Mouse (Mus musculus): Measurements from ENCODE around the gene Frs3. TPM values are rescaled to one million over a fixed set of nuclear protein-coding genes. Genes with fewer than 3 reads are reported as not detected.

Frs3 gene
- polyA plus RNA-seq, 1 experiment, result 2.2 TPM

GRCm38 (mm10) chr17:47687409-47688343, 1.2 kb upstream of the Frs3 start:
- TF ChIP-seq MYOG (IDR thresholded peaks at IDR 0.05; ENCODE audit: control insufficient read depth, extremely low read depth, insufficient read length), result no peak
- TF ChIP-seq USF1 (IDR thresholded peaks at IDR 0.05; ENCODE audit: low read depth), result peak; percentile 52
- TF ChIP-seq MAX (IDR thresholded peaks at IDR 0.05), result peak; percentile 35
- peak; percentile 97 for TF ChIP-seq CEBPB (IDR thresholded peaks at IDR 0.05; ENCODE audit: low read depth)
- no peak for TF ChIP-seq FOSL1 (IDR thresholded peaks at IDR 0.05; ENCODE audit: insufficient read depth, low read length, poor library complexity, severe bottlenecking)
- Histone ChIP-seq H3K79me2 (ENCODE audit: control insufficient read depth, insufficient read depth) (peaks cover 29% of the 10 kb centered on the region), H3K4me3 (ENCODE audit: insufficient read depth, poor library complexity, severe bottlenecking) (peak overlapping the region; percentile 94), H3K79me3 (ENCODE audit: low read depth) (peaks cover 20% of the 10 kb centered on the region), H3K27me3 (ENCODE audit: control insufficient read depth, insufficient read depth, insufficient read length) (no peaks in the 10 kb centered on the region), H3K36me3 (ENCODE audit: control insufficient read depth, insufficient read depth) (peaks cover 32% of the 10 kb centered on the region), H3ac (ENCODE audit: control insufficient read depth, insufficient read length, low read depth) (peak overlapping the region; percentile 82)

GRCm38 (mm10) chr17:47688344-47688607, 554 bp upstream of the Frs3 start, which contains the start of gene Tomm6:
TSS of gene Tomm6 (minus strand) at chr17:47688386.
- peak within 1 kb of the TSS; percentile 94 for H3K4me3 ChIP-seq (ENCODE audit: insufficient read depth, poor library complexity, severe bottlenecking)
- H3K79me3 ChIP-seq (ENCODE audit: low read depth), result peaks cover 20% of the 10 kb centered on the region
- peaks cover 30% of the 10 kb centered on the region for H3K36me3 ChIP-seq (ENCODE audit: control insufficient read depth, insufficient read depth)
- H3K27me3 ChIP-seq (ENCODE audit: control insufficient read depth, insufficient read depth, insufficient read length), result no peaks in the 10 kb centered on the region
- peak within 1 kb of the TSS; percentile 82 for H3ac ChIP-seq (ENCODE audit: control insufficient read depth, insufficient read length, low read depth)
- TF ChIP-seq FOSL1 (IDR thresholded peaks at IDR 0.05; ENCODE audit: insufficient read depth, low read length, poor library complexity, severe bottlenecking) (no peak), USF1 (IDR thresholded peaks at IDR 0.05; ENCODE audit: low read depth) (no peak), MYOD1 (IDR thresholded peaks at IDR 0.05; ENCODE audit: control insufficient read depth, insufficient read length, low read depth) (no peak), MYOG (IDR thresholded peaks at IDR 0.05; ENCODE audit: control insufficient read depth, extremely low read depth, insufficient read length) (no peak), MAX (IDR thresholded peaks at IDR 0.05) (no peak), CTCF (IDR thresholded peaks at IDR 0.05; ENCODE audit: control insufficient read depth, insufficient read depth, insufficient read length) (no peak), CEBPB (IDR thresholded peaks at IDR 0.05; ENCODE audit: low read depth) (no peak)
- peaks cover 29% of the 10 kb centered on the region for H3K79me2 ChIP-seq (ENCODE audit: control insufficient read depth, insufficient read depth)

- peaks cover 20% of the 10 kb centered on the region for H3K79me3 ChIP-seq (ENCODE audit: low read depth)
- no peaks in the 10 kb centered on the region for H3K27me3 ChIP-seq (ENCODE audit: control insufficient read depth, insufficient read depth, insufficient read length)
- H3ac ChIP-seq (ENCODE audit: control insufficient read depth, insufficient read length, low read depth), result peak overlapping the region; percentile 14
- peaks cover 29% of the 10 kb centered on the region for H3K79me2 ChIP-seq (ENCODE audit: control insufficient read depth, insufficient read depth)
- H3K4me3 ChIP-seq (ENCODE audit: insufficient read depth, poor library complexity, severe bottlenecking), result no peak overlapping the region
- no peak for TF ChIP-seq MYOD1 (IDR thresholded peaks at IDR 0.05; ENCODE audit: control insufficient read depth, insufficient read length, low read depth)
- TF ChIP-seq MAX (IDR thresholded peaks at IDR 0.05), result no peak
- TF ChIP-seq CTCF (IDR thresholded peaks at IDR 0.05; ENCODE audit: control insufficient read depth, insufficient read depth, insufficient read length), result no peak
- TF ChIP-seq MYOG (IDR thresholded peaks at IDR 0.05; ENCODE audit: control insufficient read depth, extremely low read depth, insufficient read length), result no peak
- no peak for TF ChIP-seq USF1 (IDR thresholded peaks at IDR 0.05; ENCODE audit: low read depth)
- TF ChIP-seq CEBPB (IDR thresholded peaks at IDR 0.05; ENCODE audit: low read depth), result no peak
- no peak for TF ChIP-seq FOSL1 (IDR thresholded peaks at IDR 0.05; ENCODE audit: insufficient read depth, low read length, poor library complexity, severe bottlenecking)
- H3K36me3 ChIP-seq (ENCODE audit: control insufficient read depth, insufficient read depth), result peaks cover 16% of the 10 kb centered on the region
Measured at GRCm38 (mm10) chr17:47689894-47690293, 1.1 kb downstream of the Frs3 start.

- Histone ChIP-seq H3K4me3 (ENCODE audit: insufficient read depth, poor library complexity, severe bottlenecking) (no peak overlapping the region), H3K36me3 (ENCODE audit: control insufficient read depth, insufficient read depth) (peaks cover 3% of the 10 kb centered on the region), H3K27me3 (ENCODE audit: control insufficient read depth, insufficient read depth, insufficient read length) (no peaks in the 10 kb centered on the region), H3K79me2 (ENCODE audit: control insufficient read depth, insufficient read depth) (peaks cover 12% of the 10 kb centered on the region), H3ac (ENCODE audit: control insufficient read depth, insufficient read length, low read depth) (no peak overlapping the region), H3K79me3 (ENCODE audit: low read depth) (peaks cover 11% of the 10 kb centered on the region)
- TF ChIP-seq CEBPB (IDR thresholded peaks at IDR 0.05; ENCODE audit: low read depth) (no peak), MYOD1 (IDR thresholded peaks at IDR 0.05; ENCODE audit: control insufficient read depth, insufficient read length, low read depth) (no peak), FOSL1 (IDR thresholded peaks at IDR 0.05; ENCODE audit: insufficient read depth, low read length, poor library complexity, severe bottlenecking) (no peak), CTCF (IDR thresholded peaks at IDR 0.05; ENCODE audit: control insufficient read depth, insufficient read depth, insufficient read length) (no peak), MYOG (IDR thresholded peaks at IDR 0.05; ENCODE audit: control insufficient read depth, extremely low read depth, insufficient read length) (no peak), USF1 (IDR thresholded peaks at IDR 0.05; ENCODE audit: low read depth) (no peak), MAX (IDR thresholded peaks at IDR 0.05) (no peak)
Measured at GRCm38 (mm10) chr17:47691650-47692049, 2.8 kb downstream of the Frs3 start.

- Histone ChIP-seq H3K79me2 (ENCODE audit: control insufficient read depth, insufficient read depth) (no peaks in the 10 kb centered on the region), H3K79me3 (ENCODE audit: low read depth) (no peaks in the 10 kb centered on the region), H3ac (ENCODE audit: control insufficient read depth, insufficient read length, low read depth) (peak overlapping the region; percentile 43), H3K27me3 (ENCODE audit: control insufficient read depth, insufficient read depth, insufficient read length) (no peaks in the 10 kb centered on the region), H3K36me3 (ENCODE audit: control insufficient read depth, insufficient read depth) (no peaks in the 10 kb centered on the region), H3K4me3 (ENCODE audit: insufficient read depth, poor library complexity, severe bottlenecking) (no peak overlapping the region)
- TF ChIP-seq FOSL1 (IDR thresholded peaks at IDR 0.05; ENCODE audit: insufficient read depth, low read length, poor library complexity, severe bottlenecking), result no peak
- no peak for TF ChIP-seq MAX (IDR thresholded peaks at IDR 0.05)
- TF ChIP-seq CEBPB (IDR thresholded peaks at IDR 0.05; ENCODE audit: low read depth), result no peak
- TF ChIP-seq MYOD1 (IDR thresholded peaks at IDR 0.05; ENCODE audit: control insufficient read depth, insufficient read length, low read depth), result no peak
- no peak for TF ChIP-seq CTCF (IDR thresholded peaks at IDR 0.05; ENCODE audit: control insufficient read depth, insufficient read depth, insufficient read length)
- no peak for TF ChIP-seq USF1 (IDR thresholded peaks at IDR 0.05; ENCODE audit: low read depth)
- no peak for TF ChIP-seq MYOG (IDR thresholded peaks at IDR 0.05; ENCODE audit: control insufficient read depth, extremely low read depth, insufficient read length)
Measured at GRCm38 (mm10) chr17:47693671-47694441, 5.0 kb downstream of the Frs3 start.
